Mouse (Mus musculus) ES-E14 (cell line): ENCODE measurements at regions not wholly inside any gene's neighbourhood (a gene's known extent, or its start where the extent isn't known, plus 50 kb on each side); places are given as distances from the start of the nearest gene placed in this dataset.

Experiments used
- DNase-seq: peaks from one replicate; pipeline ENCODE4 v3.0.0-alpha.2; 2013; ENCODE audit warnings: low read depth, low spot score
- H3K27ac ChIP-seq: 2 replicates; pipeline ENCODE4 v1.5.1; 2012; ENCODE audit warnings: low read depth, mild to moderate bottlenecking, low read length, moderate library complexity, mixed read lengths; ENCODE audit not compliant: poor library complexity, insufficient read depth, severe bottlenecking
- H3K36me3 ChIP-seq: 2 replicates; pipeline ENCODE4 v1.6.1; 2012; ENCODE audit warnings: mild to moderate bottlenecking, low read length, moderate library complexity, mixed read lengths; ENCODE audit not compliant: control insufficient read depth, poor library complexity, insufficient read depth, severe bottlenecking
- H3K4me1 ChIP-seq, 2 experiments: fragments of 150-350 bp in 1 of 2; sonication (generic) in 1 of 2; 2 replicates each; pipeline ENCODE4 v1.6.1; 2012; ENCODE audit warnings: low read length in 2 of 2, mild to moderate bottlenecking in 1 of 2, mixed read lengths in 1 of 2; ENCODE audit not compliant: control insufficient read depth in 2 of 2, insufficient read depth in 2 of 2, poor library complexity in 1 of 2
- H3K4me3 ChIP-seq, 2 experiments: fragments of 150-350 bp in 1 of 2; sonication (generic) in 1 of 2; 2 replicates each; pipeline ENCODE4 v1.5.1; 2012; ENCODE audit warnings: low read length in 2 of 2, low read depth in 1 of 2, mild to moderate bottlenecking in 1 of 2, mixed read lengths in 1 of 2; ENCODE audit not compliant: insufficient read depth in 1 of 2, poor library complexity in 1 of 2, severe bottlenecking in 1 of 2
- H3K9ac ChIP-seq: 2 replicates; pipeline ENCODE4 v1.6.1; 2012; ENCODE audit warnings: low read depth, mild to moderate bottlenecking, low read length, mixed read lengths; ENCODE audit not compliant: poor library complexity, insufficient read depth, severe bottlenecking
- H3K9me3 ChIP-seq: fragments of 150-350 bp; sonication (generic); 2 replicates; pipeline ENCODE4 v1.6.1; 2012; ENCODE audit warnings: low read depth, mild to moderate bottlenecking, low read length; ENCODE audit not compliant: control insufficient read depth, insufficient read depth
- CHD2 ChIP-seq: IDR thresholded peaks from 2 replicates; pipeline ENCODE4 v1.6.1; 2014; ENCODE audit warnings: mild to moderate bottlenecking, low read depth, low read length, inconsistent platforms
- HCFC1 ChIP-seq: IDR thresholded peaks from 2 replicates; pipeline ENCODE4 v1.6.1; 2012; ENCODE audit warnings: low read length, inconsistent platforms, borderline replicate concordance; ENCODE audit not compliant: insufficient read depth
- MAFK ChIP-seq: IDR thresholded peaks from 2 replicates; pipeline ENCODE4 v1.6.1; 2014; ENCODE audit warnings: mild to moderate bottlenecking, low read depth, low read length, inconsistent platforms; ENCODE audit not compliant: insufficient read depth
- ZC3H11A ChIP-seq: IDR thresholded peaks from 2 replicates; pipeline ENCODE4 v1.6.1; 2012; ENCODE audit warnings: low read depth, mild to moderate bottlenecking, inconsistent platforms, low read length, borderline replicate concordance
- ZNF384 ChIP-seq: IDR thresholded peaks from 2 replicates; pipeline ENCODE4 v1.6.1; 2012; ENCODE audit warnings: low read depth, low read length, inconsistent platforms
- in situ Hi-C, 2 experiments: fragments of 600-800 bp; cut with MboI; formaldehyde crosslinking; loops; one replicate each; pipeline ENCODE4 v1.15.1; 2025; ENCODE audit warnings: low sequenced_read_pairs in 2 of 2, inconsistent platforms in 1 of 2; ENCODE audit not compliant: unreplicated experiment in 2 of 2

DNA sequence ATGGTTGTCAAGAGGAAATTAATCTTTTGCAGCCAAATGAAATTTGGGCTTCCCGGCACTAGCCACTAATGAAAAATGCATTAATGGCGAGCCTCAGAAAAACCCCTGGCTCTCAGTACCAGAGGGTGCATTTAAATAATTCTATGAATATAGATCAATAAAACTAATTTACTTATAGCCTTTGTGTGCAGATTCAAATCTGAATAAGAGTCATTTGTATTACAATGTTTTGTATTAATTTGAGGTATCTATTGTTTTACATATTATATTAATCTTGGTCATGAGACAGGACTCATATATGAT lies 392.1 kb downstream of the Nuf2 start:
- Histone ChIP-seq H3K9ac (no peak overlapping the region), H3K27ac (no peak overlapping the region), H3K4me1 (no peaks in the 10 kb centered on the region), H3K4me3 (no peak overlapping the region), H3K36me3 (no peaks in the 10 kb centered on the region), H3K9me3 (no peaks in the 10 kb centered on the region)
- DNase-seq: no peak
- no peak for TF ChIP-seq MAFK
- TF ChIP-seq CHD2: no peak
- no peak for TF ChIP-seq HCFC1
- TF ChIP-seq ZC3H11A: no peak
- TF ChIP-seq ZNF384: no peak
- in situ Hi-C loops: no loop called here

DNA sequence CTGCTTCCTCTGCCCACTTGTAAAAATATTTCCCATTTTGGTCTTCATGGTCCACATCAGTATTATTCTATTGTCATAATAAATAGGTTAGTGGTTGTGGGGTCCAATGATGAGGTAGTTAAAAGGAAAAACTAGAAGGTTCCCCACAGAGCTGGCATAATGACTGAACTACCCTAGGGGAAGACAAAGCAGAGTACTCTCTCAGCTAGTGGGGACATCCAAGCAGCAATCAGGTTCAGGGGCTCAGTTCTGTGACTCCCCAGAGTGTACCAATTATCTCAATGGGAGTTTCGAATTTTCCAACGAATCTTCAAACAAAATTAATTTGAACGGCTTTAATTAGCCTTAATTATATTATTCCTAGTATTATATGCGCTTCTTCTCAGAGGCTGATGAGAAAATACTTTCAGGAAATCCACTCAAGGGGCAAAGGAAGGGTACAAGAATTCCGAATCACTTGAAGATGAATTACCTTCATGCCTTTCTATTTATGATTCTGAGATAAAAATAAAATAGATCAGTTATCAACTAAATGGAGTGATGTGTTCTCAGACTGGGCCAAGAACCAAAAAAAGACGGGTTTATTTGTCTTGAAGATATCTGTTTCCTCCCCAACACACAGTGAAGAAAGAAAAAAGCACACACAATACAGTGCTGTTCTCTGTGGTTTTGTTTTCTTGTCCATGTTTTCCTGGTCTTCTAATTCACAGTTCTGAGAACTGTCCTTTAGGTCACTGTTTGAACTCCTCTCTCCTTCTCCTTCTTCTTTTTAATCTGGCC lies 392.7 kb downstream of the Nuf2 start:
- Histone ChIP-seq H3K4me1 (no peaks in the 10 kb centered on the region), H3K36me3 (no peaks in the 10 kb centered on the region), H3K9me3 (no peaks in the 10 kb centered on the region), H3K27ac (no peak overlapping the region), H3K9ac (no peak overlapping the region), H3K4me3 (no peak overlapping the region)
- TF ChIP-seq ZC3H11A (no peak), ZNF384 (no peak), HCFC1 (no peak), CHD2 (no peak), MAFK (no peak)
- in situ Hi-C loops: no loop called here
- no peak for DNase-seq

DNA sequence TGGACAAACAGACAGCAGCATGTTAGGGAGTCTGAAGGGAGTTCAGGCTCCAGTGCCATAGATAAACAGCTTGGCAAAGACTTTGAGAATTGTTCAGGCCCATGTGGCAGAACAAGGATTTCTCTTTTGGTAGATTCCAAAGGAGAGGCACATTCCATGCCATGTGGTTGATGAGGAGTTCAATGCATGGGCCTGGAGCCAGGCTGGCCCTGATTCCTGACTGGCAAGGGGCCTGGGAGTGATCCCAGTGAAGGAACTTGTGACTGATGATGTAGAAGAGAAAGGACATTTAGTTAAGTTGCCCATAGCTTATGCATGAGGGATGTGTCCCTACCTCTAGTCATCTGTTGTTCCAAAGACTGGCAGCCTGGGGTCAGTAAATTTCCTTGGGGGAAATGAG lies 395.7 kb downstream of the Nuf2 start:
- Histone ChIP-seq H3K36me3 (no peaks in the 10 kb centered on the region), H3K4me1 (no peaks in the 10 kb centered on the region), H3K9me3 (no peaks in the 10 kb centered on the region), H3K4me3 (no peak overlapping the region), H3K27ac (no peak overlapping the region), H3K9ac (no peak overlapping the region)
- DNase-seq: no peak
- TF ChIP-seq MAFK (no peak), ZC3H11A (no peak), HCFC1 (no peak), CHD2 (no peak), ZNF384 (no peak)
- in situ Hi-C loops: no loop called here

DNA sequence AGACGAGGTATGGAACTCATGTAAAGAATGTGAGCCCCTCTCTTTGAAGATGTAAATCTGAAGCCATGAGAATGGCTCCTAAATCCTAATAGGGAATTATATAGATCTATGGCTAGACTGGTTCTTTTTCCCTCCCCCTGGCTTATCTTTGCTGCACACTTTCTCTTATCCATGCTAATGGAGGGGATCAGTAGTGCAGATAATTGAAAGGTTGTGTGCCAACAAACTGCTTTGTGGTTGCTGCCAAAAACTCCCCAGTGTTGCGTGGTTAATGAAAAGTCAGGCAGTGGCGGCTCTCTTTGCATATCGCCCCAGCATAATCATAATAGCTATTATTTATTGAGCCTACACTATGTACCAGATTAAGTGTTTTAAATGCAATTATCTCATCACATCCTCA lies 427.6 kb downstream of the Nuf2 start:
- no peak overlapping the region for H3K4me3 ChIP-seq
- in situ Hi-C loops: no loop called here
- no peak overlapping the region for H3K27ac ChIP-seq
- DNase-seq: no peak
- TF ChIP-seq HCFC1 (no peak), ZNF384 (no peak), CHD2 (no peak), ZC3H11A (no peak), MAFK (no peak)
- no peak overlapping the region for H3K9ac ChIP-seq
- H3K36me3 ChIP-seq: no peaks in the 10 kb centered on the region
- H3K9me3 ChIP-seq: no peaks in the 10 kb centered on the region
- H3K4me1 ChIP-seq: no peaks in the 10 kb centered on the region

DNA sequence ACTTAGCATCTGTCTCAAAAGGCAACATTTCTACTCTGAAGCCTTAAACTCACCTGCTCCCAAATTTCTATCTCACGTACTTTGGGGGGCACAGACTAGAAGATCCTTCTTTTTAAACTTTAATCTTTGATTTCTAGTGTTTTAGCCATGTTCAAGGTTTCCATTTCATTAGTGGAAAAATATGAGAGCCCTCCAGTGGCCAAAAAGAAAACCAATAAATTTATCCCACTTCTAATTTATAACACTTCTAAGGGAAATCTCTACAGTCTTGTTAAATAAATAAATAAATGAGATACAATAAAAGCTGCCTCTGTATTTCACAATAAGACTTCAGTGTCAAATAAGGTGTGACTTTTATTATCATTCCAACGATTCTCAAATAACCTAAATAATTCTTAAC lies 428.2 kb downstream of the Nuf2 start:
- H3K27ac ChIP-seq: no peak overlapping the region
- in situ Hi-C loops: no loop called here
- H3K9ac ChIP-seq: no peak overlapping the region
- H3K9me3 ChIP-seq: no peaks in the 10 kb centered on the region
- TF ChIP-seq MAFK: no peak
- TF ChIP-seq HCFC1: no peak
- no peak for TF ChIP-seq CHD2
- TF ChIP-seq ZNF384: no peak
- no peak for TF ChIP-seq ZC3H11A
- H3K4me3 ChIP-seq: no peak overlapping the region
- no peaks in the 10 kb centered on the region for H3K4me1 ChIP-seq
- no peak for DNase-seq
- H3K36me3 ChIP-seq: no peaks in the 10 kb centered on the region
